Mouse (Mus musculus) T-helper 1 cell (primary cell): ENCODE results near the gene Retn.

Source experiments
- in situ Hi-C: fragments of 300-600 bp; cut with MboI, MseI; formaldehyde crosslinking; loops from one replicate; pipeline ENCODE4 v1.15.1; 2025; ENCODE audit warnings: high pct_unique_total_duplicates

Gene Retn

DNA sequence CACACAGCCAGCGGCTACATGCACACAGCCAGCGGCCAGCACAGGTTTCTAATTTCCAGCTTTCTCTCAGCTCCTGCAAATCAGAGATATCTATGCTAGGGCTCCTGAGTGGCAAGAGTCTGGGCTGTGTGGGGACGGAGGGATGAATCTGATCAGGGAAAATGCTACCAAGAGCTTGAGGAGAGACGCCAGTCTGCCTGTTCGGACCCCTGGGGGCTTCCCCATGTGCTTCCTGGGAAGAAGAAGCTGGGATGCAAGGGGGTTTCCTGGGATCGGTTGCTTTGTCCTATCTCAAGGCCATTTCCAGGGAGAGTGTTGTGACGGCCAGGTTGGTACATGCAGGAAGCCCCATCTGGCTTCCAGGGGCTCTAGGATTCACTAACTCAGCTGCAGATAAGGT, 52.0 kb downstream of the Retn start:
- in situ Hi-C loops = loop anchor here (5.0 to 10.0 kb wide), 2 partner anchors 410 to 657 kb away; no protein-coding TSS in a partner anchor
